Mouse (Mus musculus): ENCODE measurements around the gene Hcrt.

- TF ChIP-seq POLR2AphosphoS5 (IDR thresholded peaks at IDR 0.05; ENCODE audit: insufficient replicate concordance, low read depth, low read length), result no peak
- no peak for TF ChIP-seq CTCF (IDR thresholded peaks at IDR 0.05; ENCODE audit: low read depth, low read length)
- TF ChIP-seq GATA1 (IDR thresholded peaks at IDR 0.05; ENCODE audit: borderline replicate concordance, low read length), result no peak
- no peak for TF ChIP-seq TAL1 (conservative IDR thresholded peaks at IDR 0.05; ENCODE audit: low read depth, low read length)
- TF ChIP-seq GATA2 (IDR thresholded peaks at IDR 0.05; ENCODE audit: borderline replicate concordance, low read depth, low read length), result no peak
These were observed 15.6 kb downstream of the Hcrt start for GRCm38 (mm10) chr11:100747114-100747513.

All from G1E (cell line).